Mouse (Mus musculus) left cerebral cortex, postnatal 25 days (tissue): Measurements from ENCODE around the gene Slc7a1. TPM values are rescaled to one million over a fixed set of nuclear protein-coding genes. Genes with fewer than 3 reads are reported as not detected.
A peak's percentile ranks its signal among the peaks of the same experiment; 100 is the strongest.

ENCODE experiments used
- DNase-seq, 2 experiments: peaks; one replicate each; pipeline ENCODE4 v3.0.0; 2022; ENCODE audit warnings: low spot score in 2 of 2, mixed read lengths in 1 of 2
- intact Hi-C: fragments of 180-260 bp; cut with DNase I; formaldehyde crosslinking; loops from one replicate; pipeline ENCODE4 v1.15.1; 2025
- total RNA-seq, 2 experiments: library from RNA; stranded (reverse); gene quantifications; 2 replicates each; pipeline ENCODE4 v1.2.3; 2021

Gene Slc7a1
- total RNA-seq, 2 experiments from 2014 or later = 30.6 to 30.9 TPM

DNA sequence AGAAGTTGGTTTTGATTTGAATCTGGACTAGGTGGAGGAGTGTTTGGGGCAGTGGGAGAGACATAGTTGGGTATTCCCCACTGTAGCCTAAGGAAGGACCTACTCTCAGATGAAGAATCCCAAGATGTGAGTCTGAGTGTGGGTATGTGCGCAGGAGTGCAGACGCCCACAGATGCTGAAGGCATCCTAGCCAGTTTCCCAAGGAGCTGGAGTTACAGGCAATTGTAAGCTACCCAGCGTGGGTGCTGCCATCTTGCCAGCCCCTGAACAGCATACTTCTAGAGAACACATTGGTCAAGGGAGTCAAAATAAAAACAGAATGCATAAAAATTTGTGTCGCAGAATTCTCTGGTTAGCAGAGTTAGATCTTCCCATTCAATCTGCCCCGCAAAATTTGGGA, 117.1 kb downstream of the Slc7a1 start:
- intact Hi-C loops = no loop called here
- peak; percentile 24 to 84 for DNase-seq

DNA sequence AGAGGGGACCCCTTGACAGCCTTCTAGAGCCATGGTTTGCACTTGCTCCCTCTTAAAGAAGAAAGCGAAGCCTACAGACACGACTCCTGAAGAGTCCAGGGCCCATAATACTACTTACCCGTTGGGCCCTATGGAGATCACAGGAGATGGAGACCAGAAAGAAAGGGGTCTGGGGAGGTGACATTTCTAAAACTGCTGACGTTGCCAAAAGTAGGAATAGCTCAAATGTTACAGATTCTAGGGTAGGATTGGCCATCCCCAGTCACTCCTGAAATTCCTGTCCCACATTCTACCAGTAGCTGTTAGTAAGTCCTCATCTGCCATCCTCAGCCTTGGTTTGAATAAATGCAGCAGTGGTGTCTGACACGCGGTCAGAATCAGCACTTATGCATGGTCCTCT, 117.6 kb downstream of the Slc7a1 start:
- DNase-seq = no peak
- intact Hi-C loops = no loop called here

DNA sequence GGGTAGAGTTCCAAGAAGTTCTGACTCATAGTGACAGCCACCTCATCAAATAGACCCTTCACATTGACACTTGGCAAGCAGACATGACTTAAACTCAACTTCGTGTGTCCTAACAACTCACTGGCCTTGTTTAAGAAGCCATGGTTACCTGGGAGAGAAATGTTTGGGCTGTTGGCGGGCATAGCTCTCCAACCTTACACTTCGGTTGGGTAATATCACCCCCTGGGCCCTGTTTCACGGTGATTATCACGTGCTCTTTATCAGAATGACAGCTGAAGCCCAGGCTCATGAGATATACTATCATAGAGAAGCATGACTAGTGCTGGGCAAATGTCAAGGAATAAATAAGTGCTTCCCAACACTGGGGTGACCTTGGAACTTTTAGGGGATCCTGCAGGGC, 119.4 kb downstream of the Slc7a1 start:
- no peak for DNase-seq
- intact Hi-C loops = loop anchor here (2.0 kb wide), 1 partner anchor 14 kb away; no protein-coding TSS in a partner anchor

DNA sequence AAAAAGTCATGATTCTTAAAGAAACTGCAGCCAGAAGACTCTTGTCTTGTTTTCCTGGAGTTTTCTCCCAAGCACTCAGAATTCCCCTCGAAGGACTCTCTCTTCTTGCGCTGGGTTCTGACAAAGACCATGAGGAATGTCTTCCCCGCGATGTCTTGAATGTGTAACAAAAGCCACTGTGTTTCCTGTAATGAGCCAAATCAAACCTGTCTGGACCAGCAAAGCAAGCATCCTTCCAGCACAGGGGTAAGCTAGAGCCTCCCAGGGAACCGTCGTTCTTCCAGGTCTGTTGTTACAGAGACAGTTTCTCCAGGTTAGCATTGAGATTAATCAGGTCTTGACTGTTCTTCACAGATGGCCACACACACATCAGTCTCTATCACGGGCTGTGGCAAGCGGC, 121.5 kb downstream of the Slc7a1 start:
- intact Hi-C loops = no loop called here
- DNase-seq = no peak

Other genes with a start within 250 kb of the Slc7a1 start
- 100 to 1,000 TPM; 232 to 236 TPM for gene Ubl3, start 152.9 kb upstream of the Slc7a1 start, total RNA-seq